Mouse (Mus musculus): ENCODE data around the gene Apopt1. TPM values are rescaled to one million over a fixed set of nuclear protein-coding genes. Genes with fewer than 3 reads are reported as not detected.

The Apopt1 gene
- polyA plus RNA-seq (2012), result 245 and 363 TPM in 2 replicates

DNA sequence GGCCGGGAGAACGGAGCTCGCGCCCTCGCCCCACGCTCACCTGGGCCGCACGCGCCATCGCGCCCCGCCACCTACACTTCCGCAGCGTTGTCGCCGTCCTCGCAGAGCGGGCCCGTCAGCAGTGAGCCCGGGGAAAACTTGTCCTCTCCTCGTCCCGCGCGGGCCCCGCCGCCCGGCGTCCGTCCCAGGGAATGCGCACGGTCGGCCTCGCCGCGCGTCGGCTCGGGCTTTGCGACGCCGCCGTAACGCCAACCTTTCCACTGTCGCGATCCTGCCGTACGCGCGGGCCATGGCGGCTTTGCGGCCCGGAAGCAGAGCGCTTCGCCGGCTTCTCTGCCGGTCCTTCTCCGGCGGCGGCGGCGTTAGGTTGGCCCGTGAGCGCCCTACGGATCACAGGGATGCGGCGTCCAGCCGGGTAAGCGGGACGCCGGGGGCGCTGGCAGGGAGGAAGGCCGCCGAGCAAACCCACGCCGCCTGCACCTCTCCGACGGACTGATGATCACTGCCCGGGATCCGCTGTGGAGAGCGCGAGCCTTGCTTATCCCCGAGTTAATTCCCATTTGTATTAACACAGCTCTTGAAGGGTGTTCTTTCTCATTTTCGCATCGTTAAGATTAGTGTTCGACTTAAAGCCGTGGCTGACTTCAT, at the start of gene Apopt1, which contains the start of gene Bag5:
Apopt1 (plus strand) TSS at position 258 of the 648 bp plus-strand sequence.
Bag5 (minus strand) TSS at position 254 of the 648 bp plus-strand sequence.
- TF ChIP-seq GATA1 (IDR thresholded peaks at IDR 0.05; ENCODE audit: low read length), result no peak

GRCm38 (mm10) chr12:111664144-111664634, 48.9 kb upstream of the Apopt1 start:
- TF ChIP-seq GATA1 (IDR thresholded peaks at IDR 0.05; ENCODE audit: low read length), result no peak

GRCm38 (mm10) chr12:111665041-111665880, 47.8 kb upstream of the Apopt1 start:
- no peak for TF ChIP-seq GATA1 (IDR thresholded peaks at IDR 0.05; ENCODE audit: low read length)

- no peak for TF ChIP-seq GATA1 (IDR thresholded peaks at IDR 0.05; ENCODE audit: low read length)
Measured at GRCm38 (mm10) chr12:111666380-111666779, 46.7 kb upstream of the Apopt1 start.

GRCm38 (mm10) chr12:111667421-111667820, 45.6 kb upstream of the Apopt1 start:
- no peak for TF ChIP-seq GATA1 (IDR thresholded peaks at IDR 0.05; ENCODE audit: low read length)

GRCm38 (mm10) chr12:111668457-111668912, 44.6 kb upstream of the Apopt1 start:
- no peak for TF ChIP-seq GATA1 (IDR thresholded peaks at IDR 0.05; ENCODE audit: low read length)

DNA sequence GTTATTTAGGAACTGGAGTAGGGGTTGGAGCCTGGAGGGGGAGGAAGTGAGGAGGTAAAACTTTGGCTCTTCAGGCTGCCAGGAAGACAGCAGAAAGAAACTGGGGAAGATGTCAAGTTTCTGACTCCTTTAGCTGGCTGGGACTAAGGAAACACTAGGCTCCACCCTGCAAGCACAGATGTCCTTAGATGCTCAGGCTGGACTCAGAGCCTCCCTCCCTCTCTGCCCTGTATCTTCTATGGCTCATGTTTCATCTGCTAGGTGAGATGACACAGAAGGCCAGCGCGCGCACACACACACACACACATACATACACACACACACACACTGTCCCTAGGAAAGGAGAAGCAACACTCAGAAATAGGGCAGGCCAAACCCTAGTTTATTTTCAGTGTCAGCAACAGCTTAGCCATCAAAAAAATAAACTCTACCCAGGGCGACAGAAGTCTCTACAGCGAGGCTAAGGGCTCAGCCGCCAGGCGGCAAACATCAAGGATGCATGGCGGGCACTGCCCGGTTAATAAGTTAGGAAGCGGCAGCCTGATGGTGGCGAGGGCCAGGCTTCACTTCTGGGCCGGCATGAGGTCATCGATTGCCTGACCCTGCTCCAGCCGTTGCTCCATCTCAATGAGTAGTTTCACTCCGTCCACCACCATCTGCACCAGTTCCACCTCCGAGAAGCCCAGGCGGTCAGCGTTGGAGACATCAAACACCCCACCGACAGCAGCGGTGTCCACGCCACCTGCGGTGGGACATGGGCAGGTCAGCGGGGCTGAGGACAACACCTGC, 43.9 kb upstream of the Apopt1 start:
- no peak for TF ChIP-seq GATA1 (IDR thresholded peaks at IDR 0.05; ENCODE audit: low read length)

GRCm38 (mm10) chr12:111669961-111670360, 43.1 kb upstream of the Apopt1 start:
- TF ChIP-seq GATA1 (IDR thresholded peaks at IDR 0.05; ENCODE audit: low read length), result no peak

GRCm38 (mm10) chr12:111670371-111670971, 42.6 kb upstream of the Apopt1 start:
- no peak for TF ChIP-seq GATA1 (IDR thresholded peaks at IDR 0.05; ENCODE audit: low read length)

- no peak for TF ChIP-seq GATA1 (IDR thresholded peaks at IDR 0.05; ENCODE audit: low read length)
Measured at GRCm38 (mm10) chr12:111670976-111671375, 42.1 kb upstream of the Apopt1 start.

- no peak for TF ChIP-seq GATA1 (IDR thresholded peaks at IDR 0.05; ENCODE audit: low read length)
Measured at GRCm38 (mm10) chr12:111671431-111671902, 41.6 kb upstream of the Apopt1 start.

DNA sequence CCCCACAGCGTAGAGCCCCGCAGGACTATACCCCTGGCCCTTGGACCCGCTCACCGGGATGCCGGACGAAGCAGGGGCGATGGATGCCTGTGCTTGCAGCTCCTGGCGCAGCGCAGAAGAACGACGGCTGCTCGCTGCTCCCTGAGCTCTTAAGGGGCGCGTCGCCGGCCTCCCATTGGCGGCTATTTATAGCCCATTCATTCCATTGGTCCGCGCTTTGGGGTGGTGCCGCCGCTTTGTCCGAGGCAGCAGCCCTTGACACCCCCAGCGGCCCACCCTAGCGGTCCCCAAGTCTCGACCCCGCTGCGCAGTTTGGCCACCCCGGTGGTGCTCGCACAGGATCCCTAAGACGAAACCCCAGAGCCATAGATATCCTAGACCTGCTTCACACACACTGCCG, 40.9 kb upstream of the Apopt1 start, which contains the start of gene Ckb:
Ckb (minus strand) TSS at position 163 of the 400 bp plus-strand sequence.
- TF ChIP-seq GATA1 (IDR thresholded peaks at IDR 0.05; ENCODE audit: low read length), result no peak

DNA sequence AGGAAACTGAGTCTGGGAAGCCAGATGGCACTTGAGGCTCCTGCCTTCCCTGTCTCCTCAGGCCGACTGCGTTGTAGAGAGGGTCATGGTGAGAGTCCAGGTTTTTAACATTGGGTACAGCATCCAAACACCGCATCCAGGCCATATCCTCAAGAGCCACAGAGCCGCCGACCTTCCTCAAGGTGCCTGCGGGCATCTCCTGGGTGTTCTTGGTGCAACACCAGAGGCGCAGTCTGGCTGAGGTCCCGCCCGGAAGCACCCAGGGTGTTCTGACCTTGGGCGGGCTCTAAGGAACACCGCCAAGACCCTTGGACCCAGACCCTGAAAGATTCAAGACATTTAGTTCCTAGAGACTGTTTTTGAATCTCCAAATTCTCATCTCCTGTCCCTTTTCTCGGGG, 40.5 kb upstream of the Apopt1 start:
- TF ChIP-seq GATA1 (IDR thresholded peaks at IDR 0.05; ENCODE audit: low read length), result no peak

DNA sequence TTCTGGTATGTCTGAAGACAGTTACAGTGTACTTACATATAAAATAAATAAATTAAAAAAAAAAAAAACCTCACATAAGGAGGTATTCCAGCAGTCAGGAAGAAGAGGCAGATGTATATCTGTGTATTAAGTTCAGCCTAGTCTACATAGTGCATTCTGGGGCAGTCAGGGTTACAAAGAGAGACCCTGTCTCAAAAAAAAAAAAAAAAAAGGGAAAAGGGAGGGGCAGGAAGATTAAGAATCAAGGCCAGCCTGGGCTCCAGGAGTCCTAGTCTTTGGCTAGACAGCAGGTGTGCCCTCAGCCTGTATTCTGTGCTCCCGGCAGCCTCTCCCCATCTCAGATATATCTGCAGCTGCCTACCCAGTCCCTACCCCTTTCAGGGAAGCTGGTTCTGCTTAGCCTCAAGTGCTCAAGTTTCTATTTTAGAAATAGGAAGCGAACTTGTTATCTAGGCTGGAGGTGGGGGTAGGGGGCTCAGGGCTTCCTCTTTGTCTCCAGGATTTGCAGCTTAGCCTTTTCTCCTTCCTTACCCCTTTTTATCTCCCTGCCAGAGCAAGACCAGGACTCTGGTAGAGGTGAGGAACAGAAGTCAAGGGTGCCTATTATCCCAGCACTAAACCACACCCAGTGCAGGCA, 38.1 kb upstream of the Apopt1 start:
- no peak for TF ChIP-seq GATA1 (IDR thresholded peaks at IDR 0.05; ENCODE audit: low read length)

All from G1E-ER4 (cell line).